Mouse (Mus musculus) spleen, adult 2 months (tissue): ENCODE results near the gene Gpatch3.

Experiments used
- CTCF ChIP-seq: fragments of 200-500 bp; IDR thresholded peaks from 2 replicates; pipeline ENCODE4 v1.5.1; 2011; ENCODE audit warnings: mild to moderate bottlenecking, inconsistent platforms; ENCODE audit not compliant: insufficient read depth, insufficient read length, insufficient replicate concordance; ENCODE audit errors: extremely low read depth
- POLR2A ChIP-seq: fragments of 200-500 bp; IDR thresholded peaks from 2 replicates; pipeline ENCODE4 v1.6.1; 2011; ENCODE audit warnings: low read depth, low read length, inconsistent platforms

GRCm38 (mm10) chr4:133619473-133620136, 45.1 kb downstream of the Gpatch3 start:
- TF ChIP-seq POLR2A (no peak), CTCF (no peak)
